Mouse (Mus musculus) neural tube, embryonic 11.5 days (tissue): ENCODE measurements around the gene Selenoi. TPM values are rescaled to one million over a fixed set of nuclear protein-coding genes. Genes with fewer than 3 reads are reported as not detected.
"Not testable (repeated sequence)": the region's sequence is repeated elsewhere in the genome, so short reads cannot be mapped to it uniquely, and the experiment has no call there.

Experiments used
- ATAC-seq: fragments of 200-750 bp; cut with Nextera tagmentation; 2 replicates; pipeline ENCODE4 v1.8.0; 2017; ENCODE audit warnings: moderate number of reproducible peaks, mild to moderate bottlenecking, moderate TSS enrichment, moderate library complexity; ENCODE audit not compliant: insufficient read depth, low FRiP score, low TSS enrichment
- DNase-seq: peaks from one replicate; pipeline ENCODE4 v3.0.0-alpha.2; 2015; ENCODE audit warnings: low spot score
- H3K27ac ChIP-seq: fragments of 300-500 bp; sonication (generic); 2 replicates; pipeline ENCODE4 v1.5.1; 2014; ENCODE audit warnings: low read depth, mild to moderate bottlenecking, low read length
- H3K27me3 ChIP-seq: fragments of 300-500 bp; sonication (generic); 2 replicates; pipeline ENCODE4 v1.6.1; 2014; ENCODE audit warnings: mild to moderate bottlenecking, low read length, mixed read lengths; ENCODE audit not compliant: control insufficient read depth, insufficient read depth
- H3K36me3 ChIP-seq: fragments of 300-500 bp; sonication (generic); 2 replicates; pipeline ENCODE4 v1.6.1; 2014; ENCODE audit warnings: mild to moderate bottlenecking, low read length, moderate library complexity, mixed read lengths; ENCODE audit not compliant: control insufficient read depth, insufficient read depth
- H3K4me1 ChIP-seq: fragments of 300-500 bp; sonication (generic); 2 replicates; pipeline ENCODE4 v1.6.1; 2014; ENCODE audit warnings: low read length, mixed read lengths; ENCODE audit not compliant: control insufficient read depth, insufficient read depth
- H3K4me2 ChIP-seq: fragments of 300-500 bp; sonication (generic); 2 replicates; pipeline ENCODE4 v1.6.1; 2014; ENCODE audit warnings: low read depth, mild to moderate bottlenecking, moderate library complexity
- H3K4me3 ChIP-seq: fragments of 300-500 bp; sonication (generic); 2 replicates; pipeline ENCODE4 v1.5.1; 2014; ENCODE audit warnings: low read depth, low read length
- H3K9ac ChIP-seq: fragments of 300-500 bp; sonication (generic); 2 replicates; pipeline ENCODE4 v1.6.1; 2014; ENCODE audit warnings: mild to moderate bottlenecking, low read length
- H3K9me3 ChIP-seq: fragments of 300-500 bp; sonication (generic); 2 replicates; pipeline ENCODE4 v1.6.1; 2016; ENCODE audit warnings: low read length; ENCODE audit not compliant: control insufficient read depth
- WGBS: fragments of 180-500 bp; shearing (Covaris S2); extraction: QIAGEN DNeasy Blood & Tissue Kit; methylation state at CpG from one replicate; pipeline ENCODE4 v1.1.7; 2014; 5-methylcytosine and 5-hydroxymethylcytosine counted together
- polyA plus RNA-seq: library from polyadenylated mRNA; unstranded; fragments of >200 nt; fragmentation: Nextera tagmentation; extraction: Ambion mirVana; gene quantifications from 2 replicates; pipeline ENCODE4 v1.2.1, GENCODE M21; 2014

The Selenoi gene
- polyA plus RNA-seq, 1 experiment from 2014 or later: 28.2 TPM

DNA sequence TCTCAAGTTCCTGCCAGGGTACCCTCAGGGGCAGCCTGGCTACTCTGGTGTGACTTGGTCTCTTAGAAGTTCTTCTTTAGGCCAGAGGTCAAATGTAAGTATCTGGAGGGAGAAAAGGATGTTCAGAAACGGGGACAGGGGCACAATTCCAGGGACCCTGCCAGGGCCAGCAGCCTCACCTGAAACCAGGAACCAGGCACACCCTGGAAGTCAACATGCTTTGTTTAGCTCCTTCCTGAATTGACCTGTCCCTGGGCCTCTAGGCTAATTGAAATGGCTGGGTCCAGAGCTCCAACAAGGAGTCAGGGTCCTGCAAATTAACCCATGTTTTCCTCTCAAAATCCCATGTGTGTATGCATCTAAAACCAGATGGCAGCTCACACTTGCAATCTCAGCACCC lies 27.9 kb upstream of the Selenoi start:
- WGBS: 47% methylated on average over 1 of the region's 1 CpGs
- no peak overlapping the region for H3K27ac ChIP-seq
- H3K4me2 ChIP-seq: no peak overlapping the region
- ATAC-seq: no peak
- H3K9ac ChIP-seq: no peak overlapping the region
- H3K4me1 ChIP-seq: no peaks in the 10 kb centered on the region
- H3K9me3 ChIP-seq: no peaks in the 10 kb centered on the region
- no peak overlapping the region for H3K4me3 ChIP-seq
- no peak for DNase-seq
- H3K36me3 ChIP-seq: no peaks in the 10 kb centered on the region
- H3K27me3 ChIP-seq: no peaks in the 10 kb centered on the region

DNA sequence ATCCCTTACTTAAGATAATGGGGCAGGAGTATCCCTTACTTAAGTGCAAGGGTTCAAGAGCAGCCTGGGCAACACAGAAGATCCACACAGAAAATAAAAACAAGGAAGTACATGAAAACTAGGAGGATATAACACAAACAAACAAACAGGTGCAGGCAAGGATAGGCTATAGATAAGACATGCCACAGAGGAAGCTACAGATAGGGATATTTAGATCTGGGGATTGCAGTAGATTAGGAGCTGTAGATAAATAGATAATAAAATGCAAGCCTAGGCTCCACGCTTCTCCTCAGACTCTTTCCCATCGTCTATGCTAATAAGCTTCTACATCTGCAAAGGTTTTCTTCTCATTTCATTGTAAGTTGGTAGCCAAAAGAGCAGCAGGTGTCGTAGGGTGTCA lies 27.3 kb upstream of the Selenoi start:
- H3K9ac ChIP-seq: no peak overlapping the region
- H3K4me3 ChIP-seq: no peak overlapping the region
- 59% methylated on average over 3 of the region's 3 CpGs for WGBS
- H3K27ac ChIP-seq: no peak overlapping the region
- H3K27me3 ChIP-seq: no peaks in the 10 kb centered on the region
- no peak overlapping the region for H3K4me2 ChIP-seq
- H3K9me3 ChIP-seq: no peaks in the 10 kb centered on the region
- DNase-seq: no peak
- ATAC-seq: no peak
- no peaks in the 10 kb centered on the region for H3K4me1 ChIP-seq
- no peaks in the 10 kb centered on the region for H3K36me3 ChIP-seq

DNA sequence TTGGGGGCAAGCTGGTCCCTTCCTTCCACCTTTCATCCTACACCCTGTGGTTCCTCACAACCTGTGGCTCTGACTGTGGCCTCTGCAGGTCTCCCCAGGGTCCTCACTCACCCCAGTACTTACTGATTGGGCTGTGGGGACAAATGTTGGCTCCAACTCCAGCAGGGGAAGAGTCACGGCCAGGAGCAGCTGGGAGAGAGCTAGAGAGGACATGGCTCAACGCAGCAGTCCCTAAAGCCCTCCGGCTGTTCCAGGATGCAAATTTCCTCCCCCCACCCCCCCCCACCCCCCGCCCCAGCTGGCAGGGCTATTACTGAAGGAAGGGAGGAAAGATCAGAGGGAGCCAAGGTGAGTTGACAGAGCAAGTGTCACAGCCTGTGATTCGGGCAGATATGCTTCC lies 26.9 kb upstream of the Selenoi start, which contains the start of gene Adgrf3:
Gene Adgrf3 (minus strand): TSS at position 230 of the 400 bp plus-strand sequence.
- DNase-seq (no peak), ATAC-seq (no peak)
- Histone ChIP-seq H3K4me1 (no peaks in the 10 kb centered on the region), H3K9ac (no peak within 1 kb of the TSS), H3K27ac (no peak within 1 kb of the TSS), H3K27me3 (no peaks in the 10 kb centered on the region), H3K4me2 (no peak within 1 kb of the TSS), H3K36me3 (no peaks in the 10 kb centered on the region), H3K4me3 (no peak within 1 kb of the TSS), H3K9me3 (no peaks in the 10 kb centered on the region)
- 46% methylated on average over 5 of the region's 5 CpGs for WGBS

DNA sequence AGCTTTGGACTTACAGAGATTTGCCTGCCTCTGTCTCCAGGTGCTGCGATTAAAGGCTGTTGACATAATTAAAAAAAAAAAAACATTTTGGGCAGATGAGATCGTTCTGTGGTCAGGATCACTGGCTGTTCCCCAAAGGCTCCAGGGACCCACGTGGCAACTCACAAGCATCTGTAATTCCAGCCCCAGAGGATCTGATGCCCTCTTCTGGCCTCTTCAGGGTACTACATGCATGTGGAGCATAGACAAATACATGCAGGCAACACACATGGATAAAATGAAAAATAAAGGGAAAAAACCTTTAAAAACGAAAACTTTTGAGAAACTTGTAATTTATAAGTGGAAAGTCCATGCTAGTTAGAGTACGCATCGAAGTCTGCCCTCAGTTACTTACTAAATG lies 25.1 kb upstream of the Selenoi start:
- ATAC-seq: no peak
- WGBS: 74% methylated on average over 6 of the region's 6 CpGs
- H3K4me3 ChIP-seq: no peak overlapping the region

DNA sequence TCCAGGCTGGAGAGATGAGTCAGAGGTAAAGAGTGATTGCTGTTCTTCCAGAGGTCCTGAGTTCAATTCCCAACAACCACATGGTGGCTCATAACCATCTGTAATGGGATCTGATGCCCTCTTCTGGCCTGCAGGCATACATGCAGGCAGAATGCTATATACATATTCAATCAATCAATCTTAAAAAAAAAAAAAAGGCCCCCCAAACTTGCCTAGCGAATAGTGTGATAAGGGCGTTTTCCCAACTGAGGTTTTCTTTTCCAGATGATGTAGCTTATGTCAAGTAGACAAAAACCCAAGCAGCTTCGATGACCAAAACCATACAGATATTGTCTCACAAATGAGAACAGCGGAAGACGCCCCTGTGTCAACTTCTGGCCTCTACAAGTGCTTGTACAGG lies 21.6 kb upstream of the Selenoi start:
- not testable (repeated sequence) for H3K9me3 ChIP-seq, H3K36me3 ChIP-seq, DNase-seq, H3K4me3 ChIP-seq, H3K4me1 ChIP-seq, H3K4me2 ChIP-seq, ATAC-seq, H3K27ac ChIP-seq, H3K27me3 ChIP-seq, H3K9ac ChIP-seq
- WGBS: 92% methylated on average over 5 of the region's 5 CpGs

More for the DNA sequence above, 25.1 kb upstream of the Selenoi start:
- no peak overlapping the region for H3K27ac ChIP-seq
- no peaks in the 10 kb centered on the region for H3K36me3 ChIP-seq
- no peak overlapping the region for H3K9ac ChIP-seq
- DNase-seq: no peak
- no peaks in the 10 kb centered on the region for H3K9me3 ChIP-seq
- H3K4me1 ChIP-seq: no peaks in the 10 kb centered on the region
- no peak overlapping the region for H3K4me2 ChIP-seq
- H3K27me3 ChIP-seq: no peaks in the 10 kb centered on the region

DNA sequence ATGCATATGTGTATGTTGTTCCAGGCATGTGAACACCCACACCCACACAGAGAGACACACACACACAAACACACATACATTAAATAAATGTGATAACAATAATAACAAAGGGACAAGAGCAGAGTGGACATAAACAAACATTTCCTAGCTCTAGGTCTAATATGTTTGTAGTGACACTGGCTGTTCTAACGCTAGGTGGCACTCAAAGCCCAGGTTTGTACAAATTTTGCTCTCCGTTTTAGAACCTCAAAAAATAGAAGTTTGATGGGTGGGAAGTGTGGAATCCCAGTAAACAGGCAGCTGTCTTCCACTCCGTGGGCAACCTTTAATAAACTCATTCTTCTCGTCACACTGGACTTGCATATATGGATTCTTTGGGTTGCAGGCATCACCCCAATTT lies 17.5 kb upstream of the Selenoi start:
- no peak overlapping the region for H3K9ac ChIP-seq
- H3K4me3 ChIP-seq: no peak overlapping the region
- no peaks in the 10 kb centered on the region for H3K9me3 ChIP-seq
- no peaks in the 10 kb centered on the region for H3K27me3 ChIP-seq
- whole genome bisulfite sequencing: 12% methylated on average over 4 of the region's 4 CpGs
- ATAC-seq (no peak), DNase-seq (peak; percentile 48)
- no peaks in the 10 kb centered on the region for H3K4me1 ChIP-seq
- no peaks in the 10 kb centered on the region for H3K36me3 ChIP-seq
- no peak overlapping the region for H3K4me2 ChIP-seq
- H3K27ac ChIP-seq: no peak overlapping the region

DNA sequence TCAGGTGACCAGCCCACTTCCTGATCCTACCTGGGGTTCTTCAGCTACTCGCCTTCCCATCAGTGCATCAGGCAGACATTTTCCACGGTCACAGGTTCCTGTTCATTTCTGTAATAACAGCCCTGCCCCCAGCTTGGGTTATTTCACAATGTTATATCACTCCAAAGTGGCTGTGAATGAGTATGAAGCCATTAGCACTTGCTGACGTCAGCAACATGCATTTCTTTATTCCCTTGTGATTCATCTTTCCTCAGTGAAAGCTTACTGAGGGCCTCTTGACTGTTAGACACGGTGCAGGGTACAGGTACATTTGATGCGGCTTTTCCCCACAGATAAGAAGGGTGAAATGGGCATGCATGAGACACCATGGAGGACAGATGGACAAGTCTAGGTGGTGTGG lies 16.4 kb upstream of the Selenoi start:
- Histone ChIP-seq H3K4me1 (no peaks in the 10 kb centered on the region), H3K36me3 (no peaks in the 10 kb centered on the region), H3K4me2 (no peak overlapping the region), H3K9me3 (no peaks in the 10 kb centered on the region), H3K27ac (no peak overlapping the region), H3K27me3 (no peaks in the 10 kb centered on the region), H3K9ac (no peak overlapping the region), H3K4me3 (no peak overlapping the region)
- 80% methylated on average over 5 of the region's 5 CpGs for WGBS
- ATAC-seq (no peak), DNase-seq (no peak)

DNA sequence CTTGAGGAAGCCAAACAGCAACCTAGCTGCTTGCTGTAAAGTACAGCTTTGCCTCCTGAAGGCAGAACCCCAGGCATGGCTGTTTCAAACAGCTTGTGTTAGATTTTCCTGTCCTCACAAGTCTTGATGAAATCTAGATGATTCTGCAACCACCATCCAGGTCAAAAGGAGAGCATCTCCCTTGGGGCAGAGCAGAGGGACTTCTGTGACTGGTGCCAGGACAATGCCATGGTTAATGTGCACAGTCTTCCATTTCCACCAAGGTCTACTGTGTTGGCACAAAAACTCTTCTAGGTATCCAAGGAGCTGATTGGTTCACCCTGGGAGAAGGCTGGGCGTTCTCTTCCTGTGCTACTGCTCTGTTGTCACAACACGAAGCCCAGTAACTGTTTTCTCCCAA lies 12.7 kb upstream of the Selenoi start:
- Histone ChIP-seq H3K9ac (no peak overlapping the region), H3K27me3 (no peaks in the 10 kb centered on the region), H3K4me1 (no peaks in the 10 kb centered on the region), H3K4me3 (no peak overlapping the region), H3K27ac (no peak overlapping the region), H3K9me3 (no peaks in the 10 kb centered on the region), H3K36me3 (no peaks in the 10 kb centered on the region), H3K4me2 (no peak overlapping the region)
- ATAC-seq: no peak
- DNase-seq: no peak
- WGBS: 84% methylated on average over 2 of the region's 2 CpGs

DNA sequence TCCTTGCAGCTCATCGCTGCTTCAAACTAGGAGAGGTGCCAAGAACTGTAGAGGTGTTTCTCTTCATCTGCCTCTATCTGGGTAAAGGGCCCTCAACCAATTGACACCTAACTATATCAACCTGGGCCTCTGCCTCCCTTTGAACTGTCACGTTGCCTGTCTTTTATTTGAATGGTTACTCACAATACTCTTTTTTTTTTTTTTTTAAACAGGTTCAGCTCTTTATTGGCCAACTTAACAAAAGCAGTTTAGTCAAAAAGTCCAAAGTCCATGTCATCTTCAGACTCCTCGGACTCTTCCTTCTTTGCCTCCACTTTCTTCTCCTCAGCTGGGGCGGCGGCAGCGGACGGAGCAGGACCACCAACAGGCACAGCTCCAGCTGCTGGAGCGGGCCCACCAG lies 11.7 kb upstream of the Selenoi start:
- H3K4me2 ChIP-seq: no peak overlapping the region
- no peaks in the 10 kb centered on the region for H3K27me3 ChIP-seq
- no peak overlapping the region for H3K4me3 ChIP-seq
- ATAC-seq (no peak), DNase-seq (no peak)
- H3K27ac ChIP-seq: no peak overlapping the region
- H3K9ac ChIP-seq: no peak overlapping the region
- H3K4me1 ChIP-seq: no peaks in the 10 kb centered on the region
- H3K36me3 ChIP-seq: no peaks in the 10 kb centered on the region
- no peaks in the 10 kb centered on the region for H3K9me3 ChIP-seq
- WGBS: 89% methylated on average over 8 of the region's 8 CpGs
